Mouse (Mus musculus) lung, embryonic 15.5 days (tissue): Measurements from ENCODE around the gene Klk14. TPM values are rescaled to one million over a fixed set of nuclear protein-coding genes. Genes with fewer than 3 reads are reported as not detected.

Experiments
- polyA plus RNA-seq: library from polyadenylated mRNA; unstranded; fragments of >200 nt; fragmentation: Nextera tagmentation; extraction: Ambion mirVana; gene quantifications from 2 replicates; pipeline ENCODE4 v1.2.1, GENCODE M21; 2015

Klk14 gene
- polyA plus RNA-seq, 1 experiment from 2014 or later, result not detected

Other genes starting within 250 kb of the Klk14 start
- gene Cldnd2, start 249.6 kb upstream of the Klk14 start, polyA plus RNA-seq, result not detected in 2 replicates
- 331 and 333 TPM in 2 replicates for gene Etfb, start 246.3 kb upstream of the Klk14 start, polyA plus RNA-seq
- 0.45 TPM in 1 of 2 replicates, not detected in the other for gene Gm45233, start 246.3 kb upstream of the Klk14 start, polyA plus RNA-seq
- 2.0 and 2.7 TPM in 2 replicates for gene Vsig10l, start 227.3 kb upstream of the Klk14 start, polyA plus RNA-seq
- gene Iglon5, start 200.3 kb upstream of the Klk14 start, polyA plus RNA-seq, result 0.39 and 0.48 TPM in 2 replicates
- gene 4931406B18Rik, start 184.5 kb upstream of the Klk14 start, polyA plus RNA-seq, result not detected in 2 replicates
- gene Cd33, start 146.0 kb upstream of the Klk14 start, polyA plus RNA-seq, result 1.2 and 1.7 TPM in 2 replicates
- gene Zfp658, start 128.2 kb upstream of the Klk14 start, polyA plus RNA-seq, result 3.5 and 4.4 TPM in 2 replicates
- 13.1 and 13.5 TPM in 2 replicates for gene Zfp719, start 110.8 kb upstream of the Klk14 start, polyA plus RNA-seq
- gene Zfp819, start 83.2 kb upstream of the Klk14 start, polyA plus RNA-seq, result 0.15 and 0.33 TPM in 2 replicates
- not detected in 2 replicates for gene Ceacam18, start 55.7 kb upstream of the Klk14 start, polyA plus RNA-seq
- gene Siglece, start 30.3 kb upstream of the Klk14 start, polyA plus RNA-seq, result 0.74 and 1.0 TPM in 2 replicates
- gene Ctu1, start 18.4 kb upstream of the Klk14 start, polyA plus RNA-seq, result 13.9 and 14.2 TPM in 2 replicates
- gene Klk13, start 22.1 kb downstream of the Klk14 start, polyA plus RNA-seq, result 2.6 and 3.0 TPM in 2 replicates
- not detected in 2 replicates for gene Klk12, start 78.5 kb downstream of the Klk14 start, polyA plus RNA-seq
- gene Klk11, start 84.2 kb downstream of the Klk14 start, polyA plus RNA-seq, result 0.14 and 0.42 TPM in 2 replicates
- gene Klk10, start 90.6 kb downstream of the Klk14 start, polyA plus RNA-seq, result 1.8 and 1.9 TPM in 2 replicates
- gene Klk9, start 101.5 kb downstream of the Klk14 start, polyA plus RNA-seq, result 0.16 TPM in 1 of 2 replicates, not detected in the other
- gene Klk8, start 107.2 kb downstream of the Klk14 start, polyA plus RNA-seq, result 21.4 and 22.4 TPM in 2 replicates
- gene Klk7, start 120.9 kb downstream of the Klk14 start, polyA plus RNA-seq, result not detected in 2 replicates
- gene Klk6, start 134.1 kb downstream of the Klk14 start, polyA plus RNA-seq, result not detected in 2 replicates
- not detected in 2 replicates for gene Klk5, start 151.6 kb downstream of the Klk14 start, polyA plus RNA-seq
- not detected in 2 replicates for gene Klk4, start 190.7 kb downstream of the Klk14 start, polyA plus RNA-seq
- gene Klk15, start 243.3 kb downstream of the Klk14 start, polyA plus RNA-seq, result not detected in 2 replicates